Mouse (Mus musculus) bone marrow macrophage, adult 2 months (primary cell): ENCODE measurements around the gene Irgq.

ENCODE experiments used
- CTCF ChIP-seq: IDR thresholded peaks from 2 replicates; pipeline ENCODE4 v1.5.1; 2012; ENCODE audit warnings: low read depth, mild to moderate bottlenecking, low read length, moderate library complexity
- POLR2A ChIP-seq: IDR thresholded peaks from 2 replicates; pipeline ENCODE4 v1.6.1; 2012; ENCODE audit warnings: mild to moderate bottlenecking, low read depth, low read length, borderline replicate concordance

DNA sequence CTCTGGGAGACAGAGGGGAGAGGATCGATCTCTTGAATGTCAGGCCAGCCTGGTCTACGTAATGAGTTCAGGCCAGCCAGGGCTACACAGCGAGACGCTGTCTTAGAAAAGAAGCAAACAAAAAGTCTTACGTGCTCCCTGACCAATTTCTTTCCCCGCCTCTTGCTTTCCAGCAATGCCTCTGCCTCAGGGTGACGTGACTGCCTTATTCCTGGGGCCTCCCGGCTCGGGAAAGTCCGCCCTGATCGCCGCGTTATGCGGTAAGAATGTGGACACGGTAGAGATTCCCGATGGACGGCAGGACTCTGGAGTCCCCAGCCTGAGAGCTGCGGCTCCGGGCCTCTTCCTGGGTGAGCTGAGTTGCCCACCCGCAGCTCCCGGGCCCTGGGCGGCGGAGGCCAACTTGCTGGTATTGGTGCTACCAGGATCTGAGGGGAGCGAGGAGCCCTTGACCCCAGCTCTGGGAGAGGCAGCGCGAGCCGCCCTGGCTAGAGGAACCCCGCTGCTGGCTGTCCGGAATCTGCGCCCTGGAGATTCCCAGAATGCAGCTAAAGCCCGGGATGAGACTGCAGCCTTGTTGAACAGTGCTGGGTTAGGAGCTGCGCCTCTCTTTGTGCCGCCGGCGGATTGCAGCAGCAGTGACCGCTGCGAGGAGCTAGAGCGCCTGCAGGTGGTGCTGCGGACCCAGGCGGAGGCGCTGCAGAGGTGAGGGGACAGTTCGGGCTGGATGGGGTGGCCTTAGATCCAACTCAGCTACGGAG is 902 bp downstream of the Irgq start:
- TF ChIP-seq CTCF (peak; percentile 69), POLR2A (no peak)
